Mouse (Mus musculus) thymus, adult 18-20 months (tissue): Measurements from ENCODE around the gene Glrp1.
A peak's percentile ranks its signal among the peaks of the same experiment; 100 is the strongest.

Experiments
- DNase-seq, 2 experiments: peaks; one replicate each; pipeline ENCODE4 v3.0.0; 2022; ENCODE audit warnings: mixed read lengths in 2 of 2

Gene Glrp1

GRCm38 (mm10) chr1:88509789-88510188 is at the start of gene Glrp1:
TSS of gene Glrp1 (minus strand) at chr1:88510066.
- no peak for DNase-seq

GRCm38 (mm10) chr1:88559258-88559657 is 49.4 kb upstream of the Glrp1 start:
- no peak for DNase-seq

GRCm38 (mm10) chr1:88558793-88559192 is 48.9 kb upstream of the Glrp1 start:
- no peak for DNase-seq

GRCm38 (mm10) chr1:88556401-88556800 is 46.5 kb upstream of the Glrp1 start:
- DNase-seq, result no peak

- DNase-seq, result no peak
Observed at GRCm38 (mm10) chr1:88553500-88554187, 43.8 kb upstream of the Glrp1 start.

GRCm38 (mm10) chr1:88549263-88549662 is 39.4 kb upstream of the Glrp1 start:
- no peak for DNase-seq

- no peak for DNase-seq
Observed at GRCm38 (mm10) chr1:88547172-88547571, 37.3 kb upstream of the Glrp1 start.

GRCm38 (mm10) chr1:88543608-88544007 is 33.7 kb upstream of the Glrp1 start:
- DNase-seq, result no peak

GRCm38 (mm10) chr1:88539823-88540222 is 30.0 kb upstream of the Glrp1 start:
- DNase-seq, result no peak

- no peak for DNase-seq
Observed at GRCm38 (mm10) chr1:88539256-88539655, 29.4 kb upstream of the Glrp1 start.

- DNase-seq, result no peak
Observed at GRCm38 (mm10) chr1:88536308-88536707, 26.4 kb upstream of the Glrp1 start.

GRCm38 (mm10) chr1:88534091-88534490 is 24.2 kb upstream of the Glrp1 start:
- DNase-seq, result no peak

GRCm38 (mm10) chr1:88526161-88526560 is 16.3 kb upstream of the Glrp1 start:
- no peak for DNase-seq

GRCm38 (mm10) chr1:88525622-88526021 is 15.8 kb upstream of the Glrp1 start:
- no peak for DNase-seq

- no peak for DNase-seq
Observed at GRCm38 (mm10) chr1:88521170-88521747, 11.4 kb upstream of the Glrp1 start.

GRCm38 (mm10) chr1:88513613-88514012 is 3.7 kb upstream of the Glrp1 start:
- DNase-seq, result no peak

GRCm38 (mm10) chr1:88507886-88508285 is 2.0 kb downstream of the Glrp1 start:
- DNase-seq, result no peak

GRCm38 (mm10) chr1:88507214-88507613 is 2.7 kb downstream of the Glrp1 start:
- no peak for DNase-seq

- DNase-seq, result peak; percentile 27 to 51
Observed at GRCm38 (mm10) chr1:88506412-88506811, 3.5 kb downstream of the Glrp1 start.

- no peak for DNase-seq
Observed at GRCm38 (mm10) chr1:88505697-88506096, 4.2 kb downstream of the Glrp1 start.

- DNase-seq, result no peak
Observed at GRCm38 (mm10) chr1:88504531-88504945, 5.3 kb downstream of the Glrp1 start.

GRCm38 (mm10) chr1:88502822-88503221 is 7.0 kb downstream of the Glrp1 start:
- DNase-seq, result no peak

GRCm38 (mm10) chr1:88499230-88499737 is 10.6 kb downstream of the Glrp1 start:
- no peak for DNase-seq

GRCm38 (mm10) chr1:88497407-88497806 is 12.5 kb downstream of the Glrp1 start:
- DNase-seq, result no peak

- no peak for DNase-seq
Observed at GRCm38 (mm10) chr1:88492415-88492814, 17.5 kb downstream of the Glrp1 start.
